Mouse (Mus musculus) heart, postnatal 36 days (tissue): ENCODE data around the gene Pde6h. TPM values are rescaled to one million over a fixed set of nuclear protein-coding genes. Genes with fewer than 3 reads are reported as not detected.
A peak's percentile ranks its signal among the peaks of the same experiment; 100 is the strongest.
"Not testable (repeated sequence)": the region's sequence is repeated elsewhere in the genome, so short reads cannot be mapped to it uniquely, and the experiment has no call there.

Experiments used
- DNase-seq, 2 experiments: peaks; one replicate each; pipeline ENCODE4 v3.0.0; 2021 to 2022
- intact Hi-C: fragments of 180-260 bp; cut with DNase I; formaldehyde crosslinking; loops from one replicate; pipeline ENCODE4 v1.15.1; 2025
- total RNA-seq, 2 experiments: library from RNA; stranded (reverse); gene quantifications; 2 replicates each; pipeline ENCODE4 v1.2.3; 2021

The Pde6h gene
- total RNA-seq, result not detected

DNA sequence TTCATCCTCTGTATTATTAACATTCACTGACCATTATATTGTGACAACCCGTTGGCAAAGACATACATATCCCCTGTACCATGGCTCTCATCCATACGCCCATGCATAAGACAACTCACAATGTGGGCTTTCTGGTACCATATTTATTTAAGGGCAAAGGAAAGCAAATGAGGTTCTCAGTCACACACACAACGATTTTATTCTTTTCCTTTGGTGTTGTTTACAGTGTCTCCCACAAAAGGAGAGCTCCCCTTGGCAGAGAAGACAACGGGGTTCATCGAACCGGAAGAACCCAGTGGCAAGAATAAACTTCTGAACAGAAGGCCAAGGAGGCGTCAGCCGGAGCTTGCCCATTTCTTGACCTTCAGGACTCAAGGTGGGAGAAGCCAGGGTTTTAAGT is at the start of gene Pde6h:
Pde6h (plus strand) TSS at position 301 of the 400 bp plus-strand sequence.
- intact Hi-C loops, result loop anchor here (5.0 kb wide), 1 partner anchor 44 kb away; no protein-coding TSS in a partner anchor
- DNase-seq, result no peak

DNA sequence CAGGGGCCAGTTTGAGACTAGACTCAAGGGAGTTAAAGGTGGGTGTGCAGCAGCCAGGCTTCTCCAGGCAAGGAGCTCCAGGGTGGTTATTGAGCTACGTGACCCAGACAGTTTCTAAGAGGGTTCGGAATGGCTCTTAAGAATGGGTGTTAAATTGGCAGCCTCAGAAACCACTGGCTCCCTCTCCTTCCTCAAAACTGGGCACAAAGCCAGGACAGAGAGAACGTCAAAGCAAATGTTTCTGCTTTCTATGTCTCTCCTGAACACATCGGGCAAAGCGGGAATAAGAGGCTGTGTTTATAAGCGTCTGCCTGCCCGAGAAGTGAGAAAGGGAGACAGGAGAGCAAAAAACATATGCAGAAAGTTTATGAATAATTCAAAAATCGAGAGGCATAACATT is 49.0 kb upstream of the Pde6h start:
- DNase-seq, result peak; percentile 35 to 44
- intact Hi-C loops, result no loop called here

DNA sequence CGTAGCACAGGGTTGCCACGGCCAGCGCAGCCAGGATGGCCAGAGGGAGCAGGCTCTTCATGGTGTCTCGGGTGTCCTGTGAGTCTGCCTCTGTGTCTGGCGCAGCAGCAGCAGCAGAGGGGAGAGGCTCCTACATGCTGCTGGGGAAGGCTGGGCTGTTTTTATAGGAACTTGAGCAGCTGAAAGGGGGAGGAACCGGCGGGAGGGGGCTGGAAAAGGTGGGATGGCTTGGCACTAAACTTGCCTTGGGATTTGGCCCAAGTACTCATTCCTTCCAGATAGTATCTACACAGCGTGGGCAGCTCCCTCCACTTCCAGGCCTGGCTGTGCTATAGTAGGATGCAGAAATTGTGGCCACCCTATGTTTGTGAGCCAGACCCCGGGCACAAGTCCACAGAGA is 48.0 kb upstream of the Pde6h start, which contains the start of gene Mgp:
Mgp (minus strand) TSS at position 154 of the 400 bp plus-strand sequence.
- DNase-seq, result peak; percentile 68 to 70
- intact Hi-C loops, result no loop called here

DNA sequence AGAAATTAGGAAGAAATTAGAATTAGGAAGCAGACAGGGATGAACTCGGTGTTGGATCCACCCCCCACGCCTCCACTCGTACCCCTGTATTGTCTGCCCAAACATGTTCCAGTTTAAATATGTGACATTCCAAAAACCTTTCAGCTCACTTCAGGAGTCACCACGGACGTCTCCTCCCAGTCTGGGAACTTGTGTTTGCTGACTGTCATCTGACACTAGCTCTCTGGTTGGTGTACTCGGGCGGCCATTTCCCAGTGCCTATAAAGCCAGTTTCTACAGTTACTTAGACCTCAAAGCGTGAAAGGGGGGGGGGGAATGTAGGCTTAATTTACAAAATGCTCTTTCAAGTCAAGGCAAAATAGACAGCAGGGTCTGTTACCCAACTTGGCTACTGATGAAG is 42.0 kb upstream of the Pde6h start:
- intact Hi-C loops, result no loop called here
- DNase-seq, result no peak

DNA sequence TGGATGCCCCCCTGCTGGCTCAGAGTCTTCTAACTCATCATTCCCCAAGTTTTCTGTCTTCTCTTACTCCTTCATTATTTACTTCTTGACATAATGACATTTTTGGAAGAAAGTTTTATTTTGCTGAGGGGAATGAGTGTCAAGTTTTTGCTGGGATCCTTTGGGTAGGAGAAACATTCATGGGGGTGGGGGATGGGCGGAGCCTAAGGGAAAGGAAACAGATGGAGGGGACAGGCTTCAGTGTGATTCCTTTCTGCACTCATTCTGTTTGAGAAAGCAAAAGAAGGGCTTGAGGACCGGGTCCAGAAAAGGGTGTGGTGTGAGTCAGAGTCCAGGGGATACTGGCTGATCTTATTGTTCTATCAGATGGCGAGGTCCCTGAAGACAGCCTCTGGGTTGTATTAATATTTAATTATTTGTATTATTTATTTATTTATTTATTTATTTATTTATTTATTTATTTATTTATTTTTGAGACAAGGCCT is 40.2 kb upstream of the Pde6h start:
- intact Hi-C loops, result no loop called here
- DNase-seq, result no peak

DNA sequence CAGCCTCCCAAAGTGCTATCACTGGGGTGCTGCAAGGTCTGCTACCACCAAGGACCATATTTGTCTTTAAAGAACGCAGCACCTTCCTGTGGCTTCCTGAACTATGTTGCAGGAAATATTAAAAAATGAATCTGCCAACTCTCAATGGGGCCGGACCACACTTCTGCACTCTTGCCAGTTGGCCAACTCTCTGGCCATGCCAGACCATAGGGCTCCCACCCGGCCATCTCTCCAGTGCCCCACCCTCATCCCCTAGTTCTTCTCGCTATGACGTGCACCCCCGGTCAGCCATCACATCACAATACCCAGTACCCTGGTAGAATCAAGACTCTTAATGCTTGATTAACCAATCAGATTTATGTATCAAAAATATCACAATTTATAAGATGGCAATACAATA is 39.7 kb upstream of the Pde6h start:
- intact Hi-C loops, result no loop called here
- no peak for DNase-seq

DNA sequence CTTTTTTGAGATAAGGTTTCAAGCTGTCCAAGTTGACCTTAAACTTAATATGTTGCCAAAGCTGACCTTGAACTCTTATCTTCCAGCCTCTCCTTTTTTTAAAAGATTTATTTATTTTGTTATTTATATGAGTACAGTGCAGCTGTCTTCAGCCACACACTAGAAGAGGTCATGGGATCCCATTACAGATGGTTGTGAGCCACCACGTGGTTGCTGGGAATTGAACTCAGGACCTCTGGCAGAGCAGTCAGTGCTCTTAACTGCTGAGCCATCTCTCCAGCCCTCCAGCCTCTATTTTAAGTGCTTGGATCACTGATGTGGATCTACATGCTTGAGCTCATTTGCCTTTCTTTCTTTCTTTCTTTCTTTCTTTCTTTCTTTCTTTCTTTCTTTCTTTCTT is 38.9 kb upstream of the Pde6h start:
- DNase-seq, intact Hi-C loops: not testable (repeated sequence)

DNA sequence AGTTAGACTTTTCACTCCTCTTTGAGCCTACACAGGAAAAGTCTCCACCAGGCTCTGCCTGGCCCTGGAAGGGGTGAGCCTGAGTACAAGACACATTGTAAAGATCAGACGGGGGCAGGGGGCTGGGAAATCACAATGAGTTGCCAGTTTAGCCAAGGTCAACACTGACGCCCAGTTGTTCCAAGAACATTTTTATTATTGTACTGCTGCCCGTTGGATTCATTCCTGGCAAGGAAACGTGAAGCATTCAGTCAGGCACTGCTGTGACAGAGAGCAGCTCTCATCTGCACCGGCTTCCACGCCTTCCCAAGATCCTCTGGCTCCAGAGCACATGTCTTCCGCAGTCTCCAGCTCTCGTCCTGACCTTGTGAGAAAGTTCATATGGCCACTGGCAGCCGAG is 35.8 kb upstream of the Pde6h start:
- DNase-seq, result peak; percentile 66 to 75
- intact Hi-C loops, result no loop called here

DNA sequence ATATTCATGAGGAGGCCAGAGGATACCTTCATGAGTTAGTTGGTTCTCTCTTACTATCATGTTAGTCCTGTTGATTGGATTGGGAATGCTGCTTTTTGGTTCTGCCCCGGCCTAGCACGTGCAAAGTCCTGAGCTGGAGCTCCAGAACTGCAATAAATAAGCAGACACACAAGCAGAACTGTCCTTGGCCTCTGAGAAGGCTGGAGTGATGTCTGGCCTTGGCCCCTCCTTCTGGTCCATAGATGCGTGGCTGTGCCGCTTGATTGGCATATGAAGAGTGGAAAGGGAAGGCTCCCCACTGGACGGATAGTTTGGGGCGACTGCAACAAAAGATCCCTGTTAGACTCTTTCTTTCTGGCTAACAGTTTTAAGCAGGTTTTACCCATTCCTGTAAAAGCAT is 34.6 kb upstream of the Pde6h start:
- no peak for DNase-seq
- intact Hi-C loops, result no loop called here

DNA sequence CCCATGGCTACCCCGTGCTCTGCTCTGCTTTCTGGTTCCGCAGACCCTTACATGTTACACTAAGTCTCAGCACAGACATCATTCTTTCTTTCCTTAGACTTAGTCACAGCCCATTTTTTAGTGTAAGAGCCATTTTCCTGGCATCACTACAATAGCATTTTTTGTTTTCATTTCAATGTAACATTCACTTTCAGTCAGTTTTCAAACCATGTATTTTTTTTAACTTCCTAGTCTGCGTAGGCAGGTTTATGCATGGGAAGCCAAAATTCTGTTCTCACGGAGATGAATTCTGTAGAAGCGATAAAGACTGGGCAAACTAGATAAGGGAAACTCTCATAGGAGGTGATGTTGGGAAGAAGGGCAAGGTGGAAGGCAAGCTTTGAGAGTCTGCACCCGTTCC is 34.1 kb upstream of the Pde6h start:
- intact Hi-C loops, result no loop called here
- DNase-seq, result no peak

DNA sequence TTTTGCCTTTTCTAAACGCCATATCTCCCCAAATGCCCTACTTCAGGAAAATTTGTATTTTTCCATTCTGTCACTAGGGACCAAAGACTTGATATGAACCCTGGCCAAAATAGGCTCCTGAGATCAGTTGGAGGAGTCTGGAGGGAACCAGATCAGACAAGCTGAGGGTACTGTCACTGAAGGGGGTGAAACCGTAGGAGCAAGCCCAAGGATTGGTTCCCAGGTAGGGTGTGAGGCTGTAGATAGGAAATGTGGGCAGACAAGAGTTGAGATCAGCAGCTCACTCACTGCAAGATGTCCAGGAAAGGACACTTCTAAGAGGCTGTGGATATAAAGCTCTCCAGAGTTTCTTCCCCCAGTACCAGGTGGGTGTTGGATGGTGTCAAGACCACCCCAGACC is 31.6 kb upstream of the Pde6h start:
- no peak for DNase-seq
- intact Hi-C loops, result no loop called here

DNA sequence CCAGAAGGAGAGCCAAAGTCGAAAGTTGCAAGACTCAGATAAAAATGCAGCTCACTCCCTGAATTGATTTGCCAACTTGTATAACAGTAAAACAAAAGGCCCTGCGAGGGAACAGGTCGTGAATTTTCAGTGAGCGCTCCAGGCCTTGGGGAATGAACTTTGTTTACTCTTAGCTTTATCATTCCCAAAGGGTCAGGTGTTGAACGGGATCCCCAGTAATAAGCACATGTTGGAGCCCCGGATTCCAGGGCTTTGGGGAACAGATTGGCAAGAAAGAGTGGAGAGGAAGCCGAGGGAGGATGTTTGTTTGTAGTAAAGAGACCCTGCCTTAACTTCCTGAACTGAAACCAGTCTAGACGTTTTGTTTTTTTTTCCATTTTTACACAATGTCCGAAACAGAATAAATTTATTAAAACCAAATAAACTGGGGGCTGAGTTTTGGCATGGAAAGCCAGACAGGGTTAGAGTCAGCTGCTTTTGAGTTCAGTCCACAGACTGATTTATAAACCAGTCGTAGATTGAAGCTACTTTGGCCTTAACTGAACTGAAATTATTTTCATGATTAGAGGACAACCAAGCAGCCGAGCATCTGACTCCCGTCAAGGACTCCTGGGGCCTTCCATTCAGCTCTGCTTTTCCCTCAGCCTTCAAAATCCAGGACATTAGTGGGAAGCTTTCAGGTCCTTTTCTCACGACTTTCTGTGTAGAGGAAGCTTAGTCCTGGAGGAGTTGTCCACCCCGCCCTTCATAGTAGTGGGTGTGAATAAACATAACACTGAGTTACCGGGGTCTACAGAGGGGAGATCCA is 28.9 kb upstream of the Pde6h start:
- intact Hi-C loops, result no loop called here

DNA sequence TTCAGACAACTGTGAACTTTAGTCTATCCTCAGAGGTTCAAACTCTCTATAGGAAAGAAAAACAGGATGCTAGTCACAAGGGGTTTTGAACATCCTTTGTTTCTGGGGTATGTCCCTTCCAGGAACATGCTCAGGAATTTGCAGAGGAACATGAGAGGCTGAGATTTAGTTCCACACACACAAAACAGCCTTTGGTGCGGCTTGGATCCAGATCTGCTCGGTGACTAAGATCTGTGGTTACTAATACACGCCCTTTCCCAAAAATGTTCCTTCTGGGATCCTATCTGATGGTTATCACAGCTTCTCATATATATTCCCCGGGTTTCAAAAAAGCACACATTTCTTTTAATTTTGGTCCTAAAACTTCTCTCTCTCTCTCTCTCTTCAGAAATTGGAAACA is 25.8 kb upstream of the Pde6h start:
- intact Hi-C loops, result no loop called here
- DNase-seq, result no peak

More for the DNA sequence above, 28.9 kb upstream of the Pde6h start:
- DNase-seq, result peak in 1 of 2 experiments; percentile 49

DNA sequence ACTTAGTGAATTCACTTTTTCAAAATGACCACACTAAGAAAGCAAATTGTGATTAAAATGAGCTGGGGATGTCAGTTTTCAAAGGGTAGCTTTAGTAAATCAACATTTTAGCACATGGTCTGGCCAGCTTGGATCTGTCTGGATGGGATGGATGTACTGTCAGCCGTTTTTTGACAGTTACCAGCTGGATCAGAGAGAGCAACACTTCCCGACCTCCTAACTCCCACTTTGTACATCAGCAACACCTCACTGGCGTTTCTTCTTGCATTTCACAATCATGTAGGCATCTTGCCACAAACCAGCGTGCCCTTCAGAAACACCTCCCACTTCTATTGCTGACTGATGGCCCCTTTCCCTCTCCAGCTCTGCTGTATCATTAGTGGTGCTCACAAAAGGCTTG is 25.4 kb upstream of the Pde6h start:
- peak in 1 of 2 experiments; percentile 45 for DNase-seq
- intact Hi-C loops, result no loop called here

DNA sequence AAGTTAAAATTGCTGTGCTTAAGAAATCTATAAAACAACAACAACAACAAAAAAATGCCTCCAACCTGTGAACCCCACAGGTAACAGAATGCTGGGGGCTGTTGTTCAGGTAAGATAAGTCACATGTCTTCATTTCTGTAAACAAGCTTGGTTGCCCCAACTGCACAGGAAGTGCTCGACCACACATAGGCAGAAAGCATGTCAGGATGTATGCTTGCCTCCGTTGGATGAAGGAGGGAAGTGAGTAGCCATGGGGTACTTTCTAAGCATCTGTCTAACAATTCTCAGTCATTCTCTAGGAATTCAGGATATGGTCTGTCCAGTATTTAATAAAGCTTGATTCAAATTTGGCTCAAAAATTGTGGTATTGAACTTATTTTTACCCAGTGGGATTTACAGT is 24.7 kb upstream of the Pde6h start:
- intact Hi-C loops, result no loop called here
- no peak for DNase-seq

DNA sequence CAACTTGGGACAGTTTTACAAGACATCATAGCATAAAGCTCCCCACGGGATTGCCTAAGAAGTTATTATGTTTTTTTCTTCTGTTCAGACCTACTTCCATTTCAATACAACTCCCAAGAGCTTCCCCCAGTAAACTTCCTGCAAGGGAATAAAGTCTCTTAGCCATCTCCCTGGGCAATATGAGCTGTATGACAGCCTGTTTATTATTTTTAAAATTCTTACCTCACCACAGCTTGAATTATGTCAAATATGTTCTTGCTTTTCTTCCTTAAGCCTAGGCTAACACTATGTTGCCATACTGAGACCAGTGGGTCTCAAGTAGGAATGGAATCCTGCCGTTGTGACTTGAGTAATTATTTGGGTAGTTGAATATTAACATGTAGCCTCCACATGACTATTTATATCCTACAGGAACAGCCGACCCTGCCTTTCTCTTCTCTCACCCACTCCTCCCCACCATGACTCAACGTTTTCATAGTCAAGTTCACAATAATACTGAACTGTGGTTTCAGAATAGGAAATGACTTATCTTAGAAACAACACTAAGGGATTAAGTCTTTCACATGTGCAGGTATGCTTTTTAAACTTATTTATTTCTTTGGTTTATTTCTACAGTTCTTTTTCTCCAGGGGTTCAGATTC is 23.1 kb upstream of the Pde6h start:
- intact Hi-C loops, result no loop called here
- no peak for DNase-seq

DNA sequence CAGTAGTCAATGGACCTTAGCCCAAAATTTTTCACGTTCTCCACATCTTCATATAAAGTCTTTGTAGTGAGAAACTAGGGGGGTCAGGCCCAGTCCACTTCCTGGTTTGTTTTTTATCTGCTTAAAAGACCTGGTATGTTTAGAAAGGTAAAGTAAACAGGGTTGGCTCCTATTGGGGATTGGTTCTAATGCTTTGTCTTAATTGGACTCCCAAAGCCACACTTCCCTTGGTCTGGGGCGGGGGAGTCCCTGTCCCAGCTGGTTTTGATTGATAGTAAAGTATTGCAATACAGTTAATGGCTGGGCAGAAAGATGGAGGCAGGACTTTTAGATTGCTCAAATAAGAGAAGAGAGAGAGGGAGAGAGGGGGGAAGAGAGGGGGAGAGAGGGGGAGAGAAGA is 22.6 kb upstream of the Pde6h start:
- intact Hi-C loops, result no loop called here
- DNase-seq, result no peak

DNA sequence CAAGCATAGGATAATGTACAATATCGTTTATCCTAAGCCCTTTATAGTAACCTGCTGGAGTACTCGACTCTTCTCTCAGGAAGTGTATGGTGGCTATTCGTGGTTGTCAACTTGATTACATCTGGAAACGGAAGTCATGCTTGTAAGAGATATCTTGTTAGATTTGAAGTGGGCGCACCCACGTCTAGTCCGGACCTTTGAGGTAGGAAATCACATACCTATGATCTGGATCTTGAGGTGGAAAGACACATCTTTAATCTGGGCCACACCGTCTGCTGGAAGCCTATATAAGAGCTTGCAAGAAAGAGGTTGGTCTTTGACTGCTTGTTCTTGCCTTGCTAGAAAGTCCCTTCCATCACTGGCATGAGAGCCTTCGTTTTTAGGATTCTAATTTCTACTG is 21.1 kb upstream of the Pde6h start:
- intact Hi-C loops, result no loop called here
- no peak for DNase-seq

DNA sequence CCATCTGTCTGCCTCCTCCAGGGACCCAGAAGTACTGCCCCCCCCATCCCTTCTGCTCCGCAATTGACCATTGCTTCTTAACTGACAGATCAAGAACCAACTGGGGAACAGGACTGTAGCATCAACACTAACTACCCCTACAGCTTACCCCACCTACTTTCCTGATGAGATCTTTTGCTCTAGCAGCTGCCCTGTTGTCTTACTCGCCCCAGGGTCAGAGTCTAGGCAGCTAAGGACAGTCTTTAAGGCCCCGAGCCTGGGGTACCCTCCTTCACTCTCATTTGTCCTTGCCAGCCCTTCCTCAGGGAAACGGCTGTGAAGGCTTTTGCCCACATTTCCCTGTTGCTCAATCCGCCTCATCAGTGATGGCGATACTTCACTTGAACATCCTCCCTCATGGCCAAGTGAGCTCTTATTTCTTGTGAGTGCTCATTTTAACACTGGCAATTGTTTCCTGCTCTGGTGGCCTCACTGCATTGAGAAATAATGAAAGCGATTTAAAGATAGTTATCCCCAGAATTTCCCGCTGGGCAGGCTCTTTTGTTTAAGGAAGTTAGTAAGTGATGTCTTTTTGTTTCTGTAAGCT is 19.7 kb upstream of the Pde6h start:
- DNase-seq, result no peak
- intact Hi-C loops, result no loop called here

DNA sequence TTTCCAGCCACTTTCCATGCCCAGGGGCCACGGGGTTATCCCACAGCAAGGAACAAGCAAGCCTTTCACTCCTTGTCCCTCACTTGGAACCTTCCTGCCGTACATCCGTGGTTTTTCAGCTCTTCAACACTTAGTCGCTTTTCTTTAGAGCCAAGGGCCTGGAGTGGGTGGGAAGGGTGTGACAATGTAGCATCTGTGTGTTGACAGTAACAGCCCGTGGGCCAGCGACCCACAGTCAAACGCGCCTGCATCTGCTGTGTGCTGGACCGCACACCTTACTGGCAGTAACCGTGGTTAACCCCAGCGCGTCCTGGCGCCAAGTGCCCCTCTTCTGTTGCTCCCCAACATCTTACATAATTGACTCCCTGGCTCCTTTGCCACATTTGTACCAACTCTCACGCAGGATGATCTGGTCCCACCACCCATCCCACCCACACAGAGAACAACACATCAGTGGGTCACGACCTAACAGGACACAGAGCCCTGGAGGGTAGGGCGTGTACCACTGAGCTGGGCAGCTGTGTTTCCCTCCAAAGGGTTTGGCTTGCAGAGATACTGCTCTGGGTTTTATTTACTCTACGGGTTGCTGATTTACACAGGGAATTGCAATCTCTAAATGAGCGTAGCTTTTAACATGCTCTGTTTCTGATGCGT is 17.2 kb upstream of the Pde6h start:
- DNase-seq, result peak in 1 of 2 experiments; percentile 53
- intact Hi-C loops, result no loop called here

DNA sequence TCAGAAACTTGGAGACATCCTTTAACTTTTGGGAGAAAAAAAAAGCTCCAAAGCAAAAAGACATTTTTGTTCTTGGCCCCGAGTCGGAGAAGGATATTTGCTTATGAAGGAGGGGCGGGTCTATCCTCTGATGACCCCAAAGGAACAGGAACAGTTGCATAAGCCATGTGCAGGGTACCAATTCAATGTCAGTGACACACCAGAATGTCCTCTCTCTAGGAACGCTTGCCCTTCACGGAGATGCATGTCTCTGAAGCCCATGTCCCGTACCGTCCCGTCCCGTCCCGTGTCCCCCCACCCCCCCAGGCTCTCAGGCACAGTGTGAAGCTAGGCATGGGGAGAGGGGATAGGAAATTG is 16.7 kb upstream of the Pde6h start:
- intact Hi-C loops, result no loop called here
- DNase-seq, result no peak
